Mouse (Mus musculus) forebrain, embryonic 11.5 days (tissue): ENCODE results near the gene Mmp1b. TPM values are rescaled to one million over a fixed set of nuclear protein-coding genes. Genes with fewer than 3 reads are reported as not detected.
"Not testable (repeated sequence)": the region's sequence is repeated elsewhere in the genome, so short reads cannot be mapped to it uniquely, and the experiment has no call there.

Experiments
- ATAC-seq: fragments of 200-750 bp; cut with Nextera tagmentation; replicated peaks from 2 replicates; pipeline ENCODE4 v1.8.0; 2017; ENCODE audit warnings: moderate TSS enrichment; ENCODE audit not compliant: low FRiP score
- DNase-seq: peaks from one replicate; pipeline ENCODE4 v3.0.0-alpha.2; 2017; ENCODE audit warnings: low spot score
- H3K27ac ChIP-seq: fragments of 300-500 bp; sonication (generic); 2 replicates; pipeline ENCODE4 v1.5.1; 2014; ENCODE audit warnings: low read depth, low read length
- H3K27me3 ChIP-seq: fragments of 300-500 bp; sonication (generic); 2 replicates; pipeline ENCODE4 v1.6.1; 2014; ENCODE audit warnings: mild to moderate bottlenecking, low read length, mixed read lengths; ENCODE audit not compliant: control insufficient read depth, insufficient read depth
- H3K36me3 ChIP-seq: fragments of 300-500 bp; sonication (generic); 2 replicates; pipeline ENCODE4 v1.6.1; 2014; ENCODE audit warnings: mild to moderate bottlenecking, low read length, moderate library complexity, mixed read lengths; ENCODE audit not compliant: control insufficient read depth, insufficient read depth
- H3K4me1 ChIP-seq: fragments of 300-500 bp; sonication (generic); replicated peaks from 2 replicates; pipeline ENCODE4 v1.6.1; 2014; ENCODE audit warnings: low read length, mixed read lengths; ENCODE audit not compliant: control insufficient read depth, insufficient read depth
- H3K4me2 ChIP-seq: fragments of 300-500 bp; sonication (generic); 2 replicates; pipeline ENCODE4 v1.6.1; 2014; ENCODE audit warnings: low read depth, mild to moderate bottlenecking, low read length, moderate library complexity, mixed read lengths; ENCODE audit not compliant: severe bottlenecking
- H3K4me3 ChIP-seq: fragments of 300-500 bp; sonication (generic); 2 replicates; pipeline ENCODE4 v1.5.1; 2014; ENCODE audit warnings: low read depth, low read length
- H3K9ac ChIP-seq: fragments of 300-500 bp; sonication (generic); 2 replicates; pipeline ENCODE4 v1.6.1; 2014; ENCODE audit warnings: low read length
- H3K9me3 ChIP-seq: fragments of 300-500 bp; sonication (generic); 2 replicates; pipeline ENCODE4 v1.6.1; 2016; ENCODE audit warnings: low read length, mixed read lengths; ENCODE audit not compliant: control insufficient read depth
- WGBS: fragments of 180-500 bp; shearing (Covaris S2); extraction: QIAGEN DNeasy Blood & Tissue Kit; methylation state at CpG from one replicate; pipeline ENCODE4 v1.1.7; 2014; 5-methylcytosine and 5-hydroxymethylcytosine counted together
- polyA plus RNA-seq: library from polyadenylated mRNA; unstranded; fragments of >200 nt; fragmentation: Nextera tagmentation; extraction: Ambion mirVana; gene quantifications from 2 replicates; pipeline ENCODE4 v1.2.1, GENCODE M21; 2014

The Mmp1b gene
- polyA plus RNA-seq = not detected in 2 replicates

GRCm38 (mm10) chr9:7387947-7388346 lies at the start of gene Mmp1b:
Mmp1b (minus strand) TSS chr9:7388047.
- Histone ChIP-seq H3K9ac (no peak within 1 kb of the TSS), H3K36me3 (no peaks in the 10 kb centered on the region), H3K9me3 (no peaks in the 10 kb centered on the region; the same call in 1 of the 2 replicates), H3K4me3 (no peak within 1 kb of the TSS), H3K27me3 (no peaks in the 10 kb centered on the region), H3K27ac (no peak within 1 kb of the TSS), H3K4me1 (no peaks in the 10 kb centered on the region), H3K4me2 (no peak within 1 kb of the TSS)
- DNase-seq (no peak), ATAC-seq (no peak)

- not testable (repeated sequence) for H3K36me3 ChIP-seq, H3K4me2 ChIP-seq, ATAC-seq, H3K27me3 ChIP-seq, H3K4me3 ChIP-seq, H3K9ac ChIP-seq, H3K4me1 ChIP-seq, DNase-seq, H3K27ac ChIP-seq, H3K9me3 ChIP-seq
- 88% methylated on average over 8 of the region's 8 CpGs for WGBS
Observed at GRCm38 (mm10) chr9:7396556-7396955, 8.7 kb upstream of the Mmp1b start.

GRCm38 (mm10) chr9:7354535-7354934 lies 33.3 kb downstream of the Mmp1b start:
- Histone ChIP-seq H3K36me3 (no peaks in the 10 kb centered on the region), H3K27me3 (no peaks in the 10 kb centered on the region), H3K9me3 (no peaks in the 10 kb centered on the region), H3K27ac (no peak overlapping the region), H3K9ac (no peak overlapping the region), H3K4me3 (no peak overlapping the region), H3K4me2 (no peak overlapping the region), H3K4me1 (no peaks in the 10 kb centered on the region)
- WGBS = 79% methylated on average over 3 of the region's 3 CpGs
- no peak for ATAC-seq
- DNase-seq = no peak

- H3K36me3 ChIP-seq = no peaks in the 10 kb centered on the region
- ATAC-seq = no peak
- H3K27ac ChIP-seq = no peak overlapping the region
- no peak overlapping the region for H3K9ac ChIP-seq
- no peaks in the 10 kb centered on the region for H3K4me1 ChIP-seq
- 89% methylated on average over 2 of the region's 2 CpGs for WGBS
- no peaks in the 10 kb centered on the region for H3K27me3 ChIP-seq
- H3K4me2 ChIP-seq = no peak overlapping the region
- no peaks in the 10 kb centered on the region for H3K9me3 ChIP-seq
- no peak overlapping the region for H3K4me3 ChIP-seq
- DNase-seq = no peak
Observed at GRCm38 (mm10) chr9:7345513-7345912, 42.3 kb downstream of the Mmp1b start.

DNA sequence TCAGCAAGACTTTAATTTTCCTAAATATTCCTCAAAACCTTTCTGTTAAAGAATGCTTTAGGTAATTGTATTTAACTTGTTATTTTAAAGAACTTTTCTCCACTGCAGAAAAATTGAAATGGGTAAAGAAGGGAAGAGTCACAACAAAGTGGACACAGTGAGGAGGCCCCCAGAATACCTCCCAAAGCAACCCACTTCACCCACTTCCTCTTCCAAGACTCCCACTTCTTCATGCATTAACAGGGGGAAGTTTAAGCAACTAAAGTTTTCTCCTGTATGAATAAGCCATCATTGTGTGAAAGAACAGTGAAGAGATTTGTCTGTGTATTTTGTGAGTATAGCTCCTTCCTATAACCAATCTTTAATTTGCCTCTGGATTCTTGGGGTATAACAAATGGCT lies 43.7 kb downstream of the Mmp1b start, which contains the start of gene Mmp12:
Gene Mmp12, plus strand, starts transcription at position 275 of the 400 bp plus-strand sequence.
- H3K36me3 ChIP-seq = no peaks in the 10 kb centered on the region
- H3K9ac ChIP-seq = no peak within 1 kb of the TSS
- no peak within 1 kb of the TSS for H3K4me3 ChIP-seq
- ATAC-seq (no peak), DNase-seq (no peak)
- H3K4me1 ChIP-seq = no peaks in the 10 kb centered on the region
- no peak within 1 kb of the TSS for H3K4me2 ChIP-seq
- H3K27ac ChIP-seq = no peak within 1 kb of the TSS
- no peaks in the 10 kb centered on the region for H3K9me3 ChIP-seq
- H3K27me3 ChIP-seq = no peaks in the 10 kb centered on the region

- no peak for ATAC-seq
- H3K27me3 ChIP-seq = no peaks in the 10 kb centered on the region
- no peak overlapping the region for H3K4me3 ChIP-seq
- DNase-seq = no peak
- H3K4me1 ChIP-seq = no peaks in the 10 kb centered on the region
- H3K36me3 ChIP-seq = no peaks in the 10 kb centered on the region
- no peak overlapping the region for H3K27ac ChIP-seq
- H3K9ac ChIP-seq = no peak overlapping the region
- no peaks in the 10 kb centered on the region for H3K9me3 ChIP-seq
- H3K4me2 ChIP-seq = no peak overlapping the region
Observed at GRCm38 (mm10) chr9:7336740-7337483, 50.9 kb downstream of the Mmp1b start.

DNA sequence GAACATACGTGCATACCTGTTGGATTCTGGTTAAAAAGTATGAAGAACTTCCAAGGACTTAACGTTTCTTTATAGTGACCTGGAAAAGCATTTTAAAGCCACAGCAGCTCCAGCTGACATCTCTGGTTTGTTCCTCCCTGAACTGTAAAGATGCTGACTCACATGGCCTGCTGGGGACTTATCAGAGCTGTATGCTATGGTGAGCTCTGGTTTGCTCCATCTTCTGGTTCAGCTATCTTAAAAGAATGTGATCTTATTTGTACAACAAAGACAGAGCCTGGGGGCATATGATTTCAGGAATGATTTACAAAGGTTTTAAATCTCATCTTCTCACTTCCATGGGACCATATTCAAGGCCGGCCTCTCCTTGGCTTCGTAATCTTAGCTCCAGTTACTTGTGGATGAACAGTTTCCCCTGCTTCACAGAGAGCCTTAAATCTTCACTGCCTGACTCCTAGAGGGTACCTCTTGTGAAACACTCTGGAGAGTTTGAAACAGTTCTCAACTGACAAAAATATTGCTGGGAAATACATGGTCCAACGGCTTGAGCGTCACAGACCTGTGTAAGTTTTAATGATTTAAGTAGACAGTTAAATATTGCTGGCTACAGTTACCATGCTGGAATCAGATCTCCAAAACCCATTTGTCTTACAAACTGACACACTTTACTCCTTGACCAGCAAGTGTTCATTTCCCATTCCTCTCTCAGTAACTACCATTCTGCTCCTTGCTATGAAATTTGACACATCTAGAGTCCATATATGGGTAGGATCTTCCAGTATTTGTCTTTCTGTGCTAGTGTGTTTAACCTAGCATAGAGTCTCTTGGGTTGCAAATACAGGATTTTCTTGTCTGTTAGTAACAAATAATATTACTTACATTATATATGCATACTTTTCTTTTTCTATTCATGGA lies 51.8 kb downstream of the Mmp1b start:
- Histone ChIP-seq H3K4me3 (no peak overlapping the region), H3K27ac (no peak overlapping the region), H3K27me3 (no peaks in the 10 kb centered on the region), H3K9me3 (no peaks in the 10 kb centered on the region), H3K9ac (no peak overlapping the region), H3K36me3 (no peaks in the 10 kb centered on the region), H3K4me2 (no peak overlapping the region), H3K4me1 (no peaks in the 10 kb centered on the region)
- 91% methylated on average over 5 of the region's 6 CpGs for WGBS
- DNase-seq = no peak
- no peak for ATAC-seq

GRCm38 (mm10) chr9:7331847-7332246 lies 56.0 kb downstream of the Mmp1b start:
- DNase-seq (no peak), ATAC-seq (no peak)
- no peak overlapping the region for H3K4me2 ChIP-seq
- H3K27me3 ChIP-seq = no peaks in the 10 kb centered on the region
- no peaks in the 10 kb centered on the region for H3K9me3 ChIP-seq
- no peak overlapping the region for H3K9ac ChIP-seq
- no peak overlapping the region for H3K27ac ChIP-seq
- no peaks in the 10 kb centered on the region for H3K4me1 ChIP-seq
- no peak overlapping the region for H3K4me3 ChIP-seq
- H3K36me3 ChIP-seq = no peaks in the 10 kb centered on the region
